Mouse (Mus musculus) CH12.LX (cell line): Measurements from ENCODE around the gene Atg4d.

ENCODE experiments used
- JUND ChIP-seq: conservative IDR thresholded peaks from 2 replicates; pipeline ENCODE4 v1.6.1; 2011; ENCODE audit warnings: low read depth, low read length, improper control_type of control experiment
- MYC ChIP-seq: IDR thresholded peaks from 2 replicates; pipeline ENCODE4 v1.6.1; 2011; ENCODE audit warnings: low read depth, mild to moderate bottlenecking, improper control_type of control experiment, low read length

GRCm38 (mm10) chr9:21261831-21262230 is 3.3 kb upstream of the Atg4d start:
- TF ChIP-seq MYC (no peak), JUND (no peak)
